Mouse (Mus musculus) liver, embryonic 14.5 days (tissue): ENCODE data around the gene Lhb.
A peak's percentile ranks its signal among the peaks of the same experiment; 100 is the strongest.

Experiments
- CTCF ChIP-seq: IDR thresholded peaks from 2 replicates; pipeline ENCODE4 v1.5.1; 2016; ENCODE audit warnings: antibody characterized with exemption, low read depth, control low read depth
- EP300 ChIP-seq: IDR thresholded peaks from 2 replicates; pipeline ENCODE4 v1.6.1; 2016; ENCODE audit warnings: antibody characterized with exemption, low read depth

DNA sequence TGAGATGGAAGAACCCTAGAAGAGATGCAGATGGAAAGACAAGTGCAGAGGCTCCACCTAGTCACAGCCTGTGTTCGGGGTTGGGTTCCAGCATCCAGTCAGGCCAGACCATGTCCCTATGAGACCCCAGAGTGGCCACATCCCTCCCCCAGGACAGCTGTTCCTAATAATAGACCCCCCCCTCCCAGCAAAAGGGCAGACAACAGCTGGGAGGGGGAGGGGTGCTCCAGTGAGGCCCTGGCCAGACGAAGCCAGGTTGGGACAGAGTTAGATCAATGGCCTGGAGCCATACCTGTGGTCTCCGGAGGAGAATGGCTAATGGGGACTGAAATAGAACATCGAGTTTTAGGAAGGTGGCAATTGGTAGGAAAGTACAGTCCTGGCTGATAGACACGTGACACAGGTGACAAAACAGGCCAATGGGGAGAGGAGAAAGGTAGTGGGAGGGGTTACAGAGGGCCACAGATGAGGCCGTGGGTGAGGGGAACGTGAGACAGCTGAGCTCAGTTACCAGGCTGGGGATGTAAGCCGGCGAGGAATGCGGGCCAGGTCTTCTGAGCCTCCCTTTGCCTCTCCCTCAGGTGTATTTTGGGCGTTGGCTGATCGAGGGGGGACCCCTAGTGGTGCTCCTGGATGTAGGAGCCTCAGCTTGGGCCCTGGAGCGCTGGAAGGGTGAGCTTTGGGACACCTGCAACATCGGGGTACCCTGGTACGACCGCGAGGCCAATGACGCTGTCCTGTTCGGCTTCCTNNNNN, 17.1 kb downstream of the Lhb start, which contains the start of gene Ruvbl2:
- TF ChIP-seq CTCF (peak; percentile 55), EP300 (no peak)
